Mouse (Mus musculus) gastrocnemius, adult 18-20 months (tissue): ENCODE results near the gene Zbtb9. TPM values are rescaled to one million over a fixed set of nuclear protein-coding genes. Genes with fewer than 3 reads are reported as not detected.
"Not testable (repeated sequence)": the region's sequence is repeated elsewhere in the genome, so short reads cannot be mapped to it uniquely, and the experiment has no call there.

ENCODE experiments used
- DNase-seq: peaks from one replicate; pipeline ENCODE4 v3.0.0; 2021; ENCODE audit warnings: low spot score
- total RNA-seq, 2 experiments: library from RNA; stranded (reverse); gene quantifications; 2 replicates each; pipeline ENCODE4 v1.2.3; 2021

Zbtb9 gene
- total RNA-seq, 2 experiments from 2014 or later: 0.66 TPM

- no peak for DNase-seq
These were observed 1.6 kb upstream of the Zbtb9 start for GRCm38 (mm10) chr17:26971247-26971905.

- no peak for DNase-seq
These were observed 860 bp upstream of the Zbtb9 start for GRCm38 (mm10) chr17:26972107-26972506.

- no peak for DNase-seq
These were observed 1.6 kb downstream of the Zbtb9 start for GRCm38 (mm10) chr17:26974547-26974946.

- DNase-seq: no peak
These were observed 2.4 kb downstream of the Zbtb9 start for GRCm38 (mm10) chr17:26975415-26975814.

- not testable (repeated sequence) for DNase-seq
These were observed 4.4 kb downstream of the Zbtb9 start for GRCm38 (mm10) chr17:26977354-26977753.

- DNase-seq: no peak
These were observed 6.5 kb downstream of the Zbtb9 start for GRCm38 (mm10) chr17:26979426-26979825.

- DNase-seq: no peak
These were observed 8.1 kb downstream of the Zbtb9 start for GRCm38 (mm10) chr17:26981050-26981449.

GRCm38 (mm10) chr17:26983382-26983781 lies 10.4 kb downstream of the Zbtb9 start:
- no peak for DNase-seq

GRCm38 (mm10) chr17:26985503-26986179 lies 12.7 kb downstream of the Zbtb9 start:
- no peak for DNase-seq

GRCm38 (mm10) chr17:26990521-26990920 lies 17.6 kb downstream of the Zbtb9 start:
- no peak for DNase-seq

GRCm38 (mm10) chr17:26994410-26994809 lies 21.4 kb downstream of the Zbtb9 start:
- peak; percentile 43 for DNase-seq

- no peak for DNase-seq
These were observed 22.0 kb downstream of the Zbtb9 start for GRCm38 (mm10) chr17:26995006-26995405.

GRCm38 (mm10) chr17:26995562-26995961 lies 22.6 kb downstream of the Zbtb9 start:
- no peak for DNase-seq

GRCm38 (mm10) chr17:26997661-26998060 lies 24.7 kb downstream of the Zbtb9 start:
- no peak for DNase-seq

GRCm38 (mm10) chr17:26998283-26998682 lies 25.3 kb downstream of the Zbtb9 start:
- no peak for DNase-seq

- peak; percentile 15 for DNase-seq
These were observed 27.0 kb downstream of the Zbtb9 start for GRCm38 (mm10) chr17:26999996-27000395.

GRCm38 (mm10) chr17:27001151-27001550 lies 28.2 kb downstream of the Zbtb9 start:
- DNase-seq: no peak

GRCm38 (mm10) chr17:27001889-27002288 lies 28.9 kb downstream of the Zbtb9 start:
- DNase-seq: no peak

- DNase-seq: peak; percentile 32
These were observed 31.5 kb downstream of the Zbtb9 start for GRCm38 (mm10) chr17:27004431-27004830.

GRCm38 (mm10) chr17:27004903-27005485 lies 32.0 kb downstream of the Zbtb9 start:
- DNase-seq: no peak

GRCm38 (mm10) chr17:27005644-27006043 lies 32.7 kb downstream of the Zbtb9 start:
- DNase-seq: no peak

GRCm38 (mm10) chr17:27008277-27008676 lies 35.3 kb downstream of the Zbtb9 start:
- DNase-seq: no peak

- DNase-seq: no peak
These were observed 38.2 kb downstream of the Zbtb9 start for GRCm38 (mm10) chr17:27011167-27011566.
